Mouse (Mus musculus): Measurements from ENCODE around the gene Lat.

DNA sequence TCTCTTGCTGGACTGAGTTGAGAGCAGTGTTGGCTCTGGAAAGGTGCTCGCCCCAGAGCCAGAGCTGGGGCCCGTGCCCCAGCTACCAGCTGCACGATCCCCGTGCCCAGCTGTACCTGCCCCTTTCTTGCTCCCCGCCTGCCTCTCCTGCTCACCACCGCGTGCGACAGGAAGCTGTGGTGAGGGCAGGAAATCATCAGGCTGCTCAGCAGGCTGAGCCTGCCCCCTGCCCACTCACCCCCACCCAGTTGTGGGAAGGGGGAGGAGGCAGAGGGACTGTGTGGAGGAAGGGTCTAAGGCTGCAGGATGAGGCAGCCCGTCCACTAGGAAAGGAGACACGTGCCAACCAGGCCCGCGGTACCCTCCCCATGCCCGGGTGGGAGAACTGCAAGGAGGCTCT is at the start of gene Lat:
- TF ChIP-seq POLR2A (IDR thresholded peaks at IDR 0.05; ENCODE audit: extremely low read depth, insufficient read depth, low read length) (no peak), CTCF (IDR thresholded peaks at IDR 0.05; ENCODE audit: low read depth, low read length) (no peak)
